Mouse (Mus musculus) myocyte (in vitro differentiated cells): ENCODE data around the gene Meis1.

Experiments used
- CEBPB ChIP-seq: IDR thresholded peaks from 2 replicates; pipeline ENCODE4 v1.6.1; 2011; ENCODE audit warnings: mild to moderate bottlenecking, moderate library complexity; ENCODE audit not compliant: poor library complexity, insufficient read depth, severe bottlenecking
- E2F4 ChIP-seq: IDR thresholded peaks from one replicate; pipeline ENCODE4 v1.6.1; 2011; ENCODE audit warnings: mild to moderate bottlenecking, control low read depth, moderate library complexity; ENCODE audit not compliant: insufficient read depth
- MAX ChIP-seq: IDR thresholded peaks from one replicate; pipeline ENCODE4 v1.6.1; 2011; ENCODE audit warnings: low read depth, mild to moderate bottlenecking, control low read depth
- MYOD1 ChIP-seq, 3 experiments: IDR thresholded peaks; one replicate each; pipeline ENCODE4 v1.6.1; 2011; ENCODE audit warnings: control low read depth in 2 of 3, low read depth in 2 of 3, mild to moderate bottlenecking in 2 of 3, moderate library complexity in 1 of 3; ENCODE audit not compliant: insufficient read length in 2 of 3, control insufficient read depth in 1 of 3
- POLR2A ChIP-seq: IDR thresholded peaks from one replicate; pipeline ENCODE4 v1.6.1; 2011; ENCODE audit warnings: low read depth, mild to moderate bottlenecking, control low read depth, moderate library complexity; ENCODE audit not compliant: insufficient read length
- POLR2AphosphoS2 ChIP-seq: IDR thresholded peaks from one replicate; pipeline ENCODE4 v1.6.1; 2011; ENCODE audit warnings: low read depth, control low read depth; ENCODE audit not compliant: insufficient read length
- REST ChIP-seq: IDR thresholded peaks from one replicate; pipeline ENCODE4 v1.6.1; 2011; ENCODE audit warnings: mild to moderate bottlenecking, control low read depth, moderate library complexity; ENCODE audit not compliant: insufficient read depth, insufficient read length
- SRF ChIP-seq: IDR thresholded peaks from one replicate; pipeline ENCODE4 v1.6.1; 2011; ENCODE audit warnings: low read depth; ENCODE audit not compliant: control insufficient read depth, insufficient read length
- TCF12 ChIP-seq: IDR thresholded peaks from one replicate; pipeline ENCODE4 v1.6.1; 2011; ENCODE audit warnings: mild to moderate bottlenecking, control low read depth; ENCODE audit not compliant: poor library complexity, insufficient read depth, severe bottlenecking
- USF1 ChIP-seq: IDR thresholded peaks from one replicate; pipeline ENCODE4 v1.6.1; 2011; ENCODE audit warnings: low read depth, mild to moderate bottlenecking, control low read depth, moderate library complexity

GRCm38 (mm10) chr11:18963202-18964136 is 55.3 kb downstream of the Meis1 start:
- TF ChIP-seq POLR2AphosphoS2 = no peak
- TF ChIP-seq POLR2A = no peak
- no peak for TF ChIP-seq CEBPB
- no peak for TF ChIP-seq USF1
- TF ChIP-seq REST = no peak
- TF ChIP-seq TCF12 = peak; percentile 15
- TF ChIP-seq MYOD1 (IDR thresholded peaks at IDR 0.05; ENCODE audit: control insufficient read depth in 1 of 3, insufficient read length in 2 of 3, low read depth in 2 of 3) = peak in 2 of 3 experiments; percentile 78 to 86
- TF ChIP-seq E2F4 = no peak
- TF ChIP-seq MAX = no peak
- TF ChIP-seq SRF = no peak
